Mouse (Mus musculus): Measurements from ENCODE around the gene Ccdc32.

GRCm38 (mm10) chr2:118999025-118999639 is 30.1 kb downstream of the Ccdc32 start:
- TF ChIP-seq CTCF (conservative IDR thresholded peaks at IDR 0.05; ENCODE audit: insufficient read depth, insufficient read length, low read depth, low read length) (no peak), POLR2A (IDR thresholded peaks at IDR 0.05; ENCODE audit: low read depth, low read length) (no peak)
